Mouse (Mus musculus): ENCODE results near the gene Nr5a1.

Nr5a1 gene

GRCm38 (mm10) chr2:38652098-38652497 is 62.2 kb downstream of the Nr5a1 start:
- DNase-seq (ENCODE audit: low read depth): no peak

GRCm38 (mm10) chr2:38650340-38650739 is 64.0 kb downstream of the Nr5a1 start:
- no peak for DNase-seq (ENCODE audit: low read depth)

- DNase-seq (ENCODE audit: low read depth): peak; percentile 17
These were observed 66.7 kb downstream of the Nr5a1 start for GRCm38 (mm10) chr2:38647661-38648060.

GRCm38 (mm10) chr2:38647201-38647606 is 67.1 kb downstream of the Nr5a1 start:
- no peak for DNase-seq (ENCODE audit: low read depth)

GRCm38 (mm10) chr2:38645936-38646335 is 68.4 kb downstream of the Nr5a1 start:
- DNase-seq (ENCODE audit: low read depth): peak; percentile 83

GRCm38 (mm10) chr2:38643625-38644427 is 70.5 kb downstream of the Nr5a1 start, which contains the start of gene Psmb7:
Gene Psmb7, minus strand, starts transcription at chr2:38644087.
- peak; percentile 95 for DNase-seq (ENCODE audit: low read depth)
